Mouse (Mus musculus) thymus, adult 2 months (tissue): ENCODE results near the gene Prkcb.

Experiments used
- CTCF ChIP-seq: fragments of 200-500 bp; IDR thresholded peaks from 2 replicates; pipeline ENCODE4 v1.5.1; 2012; ENCODE audit warnings: mild to moderate bottlenecking, control low read depth, low read length, moderate library complexity, borderline replicate concordance; ENCODE audit not compliant: control insufficient read depth, poor library complexity, insufficient read depth; ENCODE audit errors: extremely low read depth
- POLR2A ChIP-seq: fragments of 200-500 bp; IDR thresholded peaks from 2 replicates; pipeline ENCODE4 v1.6.1; 2012; ENCODE audit warnings: mild to moderate bottlenecking, low read length, control low read depth, moderate library complexity; ENCODE audit not compliant: control insufficient read depth, poor library complexity, insufficient read depth; ENCODE audit errors: extremely low read depth

DNA sequence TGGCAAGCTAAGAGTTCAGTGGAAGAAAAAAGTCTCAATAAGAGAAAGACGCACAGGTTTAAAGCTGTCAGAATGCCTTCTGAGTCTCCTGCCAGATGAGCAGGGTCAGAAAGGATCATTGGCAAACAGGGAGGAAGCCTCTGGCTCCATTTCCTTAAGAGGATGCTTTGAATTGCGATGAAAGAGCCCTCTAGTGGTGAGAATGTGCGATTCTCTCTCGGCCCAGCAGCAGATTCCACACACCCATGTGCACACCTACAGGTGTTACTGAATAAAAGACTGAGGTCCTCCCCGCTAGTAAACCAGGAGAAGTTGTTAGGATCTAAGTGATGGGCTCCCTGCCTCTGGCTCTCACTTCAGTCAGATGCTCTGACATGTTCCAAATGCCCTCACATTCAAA is 379.4 kb downstream of the Prkcb start:
- TF ChIP-seq POLR2A (no peak), CTCF (no peak)
